Mouse (Mus musculus): Measurements from ENCODE around the gene Clstn2.

Gene Clstn2

GRCm38 (mm10) chr9:97774991-97775390 lies 258.0 kb downstream of the Clstn2 start:
- DNase-seq (ENCODE audit: low read depth): no peak

DNA sequence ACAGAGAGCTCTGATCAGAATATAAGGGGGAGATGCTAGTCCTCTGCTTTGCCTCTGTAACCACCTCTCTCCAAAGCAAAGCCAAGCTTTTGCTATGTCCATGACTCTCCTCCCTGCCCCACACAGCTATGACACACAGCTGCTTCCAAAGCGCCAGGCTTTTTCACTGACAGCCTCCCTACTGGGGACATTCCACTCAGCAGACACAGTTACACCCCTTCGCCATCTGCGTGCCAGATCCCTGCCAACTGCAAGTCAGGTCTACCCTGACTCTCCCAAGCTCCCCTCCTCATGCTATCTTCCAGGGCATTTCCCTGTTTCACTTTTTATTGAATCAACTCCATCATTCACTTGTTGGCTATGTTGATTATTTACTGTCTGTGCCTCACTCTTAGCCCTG lies 259.1 kb downstream of the Clstn2 start:
- DNase-seq (ENCODE audit: low read depth): no peak

GRCm38 (mm10) chr9:97772431-97772830 lies 260.6 kb downstream of the Clstn2 start:
- DNase-seq (ENCODE audit: low read depth): no peak

DNA sequence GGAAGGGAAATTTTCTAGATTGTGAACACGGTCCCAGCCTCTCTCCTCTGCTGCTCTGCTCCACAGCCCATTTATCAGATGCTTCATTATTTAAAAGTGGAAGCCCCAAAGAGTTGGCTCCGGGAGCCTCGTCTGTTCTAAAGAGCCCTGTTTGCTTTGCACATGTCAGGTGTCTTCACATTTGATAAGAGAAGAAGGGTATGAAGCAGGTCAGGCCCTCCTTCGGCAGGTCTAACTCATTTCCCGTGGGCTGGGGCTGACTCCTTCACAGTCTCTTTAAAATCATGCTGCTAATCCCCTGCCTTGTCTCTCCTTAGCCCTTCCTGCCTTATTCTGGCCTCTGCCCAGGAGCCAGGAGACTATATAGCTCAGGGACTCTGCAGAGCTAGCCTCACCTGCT lies 263.6 kb downstream of the Clstn2 start:
- no peak for DNase-seq (ENCODE audit: low read depth)

- DNase-seq (ENCODE audit: low read depth): no peak
Measured at GRCm38 (mm10) chr9:97765251-97765767, 267.7 kb downstream of the Clstn2 start.

DNA sequence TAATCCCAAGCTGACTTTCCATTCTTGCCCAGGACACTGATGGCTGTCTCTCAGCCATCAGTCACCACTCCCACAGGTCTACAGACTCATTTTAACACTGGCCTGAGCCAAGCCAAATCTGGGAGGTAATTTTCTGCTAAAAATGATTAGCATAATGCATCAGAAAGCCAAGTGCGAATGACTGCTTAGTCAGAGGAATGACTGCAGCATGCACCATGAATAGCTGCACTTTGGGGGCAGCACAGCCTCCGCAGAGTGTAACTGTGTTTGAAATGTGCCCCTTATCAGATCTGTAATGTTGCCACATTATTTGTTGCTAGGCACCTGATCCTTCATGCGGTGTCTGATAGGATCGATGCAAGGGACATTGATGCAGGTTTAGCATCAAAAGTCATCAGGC lies 269.9 kb downstream of the Clstn2 start:
- DNase-seq (ENCODE audit: low read depth): no peak

DNA sequence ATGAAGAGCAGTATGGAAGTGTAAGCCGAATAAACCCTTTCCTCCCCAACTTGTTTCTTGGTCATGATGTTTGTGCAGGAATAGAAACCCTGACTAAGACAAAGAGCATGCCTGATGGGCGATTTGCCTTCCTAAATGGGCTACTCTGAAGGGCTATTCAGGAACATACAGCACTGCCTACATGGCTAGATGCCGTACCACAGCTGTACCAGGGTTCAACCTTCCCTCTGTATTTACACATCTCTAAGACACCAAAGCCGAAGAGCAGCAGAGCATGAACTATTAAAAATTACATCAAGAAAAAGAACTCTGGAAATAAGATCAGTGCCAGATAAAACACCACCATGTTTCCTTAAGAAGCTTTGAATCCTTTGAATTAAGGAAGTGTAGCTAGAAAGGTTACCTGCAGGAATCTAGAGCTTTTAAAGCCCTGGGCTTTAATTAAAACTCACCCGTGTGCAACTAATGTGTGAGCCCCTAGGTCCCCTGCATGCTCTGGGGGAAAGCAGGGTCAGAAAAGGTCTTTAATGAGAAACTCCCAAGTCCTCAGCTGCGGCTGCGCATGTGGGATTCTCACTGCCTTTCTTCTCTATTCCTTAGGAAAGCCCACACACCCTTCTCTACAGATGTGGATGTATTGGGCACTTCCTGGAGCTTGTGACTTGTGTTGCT lies 277.2 kb downstream of the Clstn2 start:
- DNase-seq (ENCODE audit: low read depth): no peak

GRCm38 (mm10) chr9:97753715-97754114 lies 279.3 kb downstream of the Clstn2 start:
- DNase-seq (ENCODE audit: low read depth): no peak

DNA sequence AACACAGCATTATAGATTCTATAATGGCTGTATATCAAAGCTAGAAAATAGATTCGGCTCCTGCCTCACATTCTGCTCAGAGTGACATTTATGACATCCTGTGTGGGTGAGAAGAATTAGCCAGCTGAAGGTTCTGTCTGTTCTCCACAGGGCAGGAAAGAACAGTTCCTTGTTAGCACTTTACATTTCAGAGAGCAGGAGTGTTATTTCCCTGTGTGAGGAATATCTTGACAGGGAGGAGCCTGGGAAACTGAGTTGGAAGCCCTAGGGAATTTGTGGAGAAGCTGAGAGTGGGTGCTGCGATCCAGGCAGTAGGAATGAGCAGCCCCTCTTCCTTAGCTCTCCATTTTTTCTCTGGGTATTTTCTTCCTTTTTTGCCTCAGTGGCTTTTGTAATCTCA lies 286.4 kb downstream of the Clstn2 start:
- no peak for DNase-seq (ENCODE audit: low read depth)

GRCm38 (mm10) chr9:97727715-97728486 lies 305.1 kb downstream of the Clstn2 start:
- DNase-seq (ENCODE audit: low read depth): no peak

GRCm38 (mm10) chr9:97717728-97718127 lies 315.3 kb downstream of the Clstn2 start:
- no peak for DNase-seq (ENCODE audit: low read depth)

DNA sequence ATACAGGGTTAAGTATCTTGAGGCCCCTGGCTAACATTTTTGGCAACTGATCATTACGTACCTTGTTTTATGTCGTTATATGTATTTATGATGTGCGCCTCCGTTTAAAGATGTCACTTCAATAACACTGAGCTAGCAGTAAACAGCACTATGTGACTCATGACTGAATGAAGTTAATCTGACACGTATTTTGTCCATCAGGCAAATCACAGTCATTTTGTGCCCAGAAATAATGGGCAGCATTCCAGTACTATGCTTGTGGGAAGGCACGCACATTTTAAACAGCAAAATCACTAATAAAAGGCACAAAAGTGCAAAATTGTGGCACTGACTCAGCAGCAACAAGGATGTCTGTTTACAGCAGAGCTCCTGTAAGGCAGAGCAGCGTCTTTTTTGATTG lies 316.0 kb downstream of the Clstn2 start:
- no peak for DNase-seq (ENCODE audit: low read depth)

DNA sequence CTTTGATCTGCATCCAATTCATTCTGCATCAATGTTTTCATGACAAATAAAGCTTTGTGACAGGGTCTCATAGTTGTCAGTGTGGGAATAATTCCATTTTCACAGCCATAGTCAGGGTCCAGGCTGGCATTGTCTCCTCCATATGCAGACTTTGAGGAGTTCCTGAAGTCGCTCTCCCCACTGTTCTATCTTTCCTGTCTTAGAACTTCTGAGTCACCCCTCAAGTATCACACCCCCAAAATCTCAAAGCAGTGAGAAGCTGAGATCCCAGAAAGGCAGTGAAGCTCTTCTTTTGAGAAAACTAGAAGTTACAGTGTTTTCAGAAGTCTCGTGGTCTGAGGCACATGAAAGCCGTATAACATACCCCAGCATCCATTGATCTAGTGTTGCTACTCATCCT lies 320.1 kb downstream of the Clstn2 start:
- no peak for DNase-seq (ENCODE audit: low read depth)

DNA sequence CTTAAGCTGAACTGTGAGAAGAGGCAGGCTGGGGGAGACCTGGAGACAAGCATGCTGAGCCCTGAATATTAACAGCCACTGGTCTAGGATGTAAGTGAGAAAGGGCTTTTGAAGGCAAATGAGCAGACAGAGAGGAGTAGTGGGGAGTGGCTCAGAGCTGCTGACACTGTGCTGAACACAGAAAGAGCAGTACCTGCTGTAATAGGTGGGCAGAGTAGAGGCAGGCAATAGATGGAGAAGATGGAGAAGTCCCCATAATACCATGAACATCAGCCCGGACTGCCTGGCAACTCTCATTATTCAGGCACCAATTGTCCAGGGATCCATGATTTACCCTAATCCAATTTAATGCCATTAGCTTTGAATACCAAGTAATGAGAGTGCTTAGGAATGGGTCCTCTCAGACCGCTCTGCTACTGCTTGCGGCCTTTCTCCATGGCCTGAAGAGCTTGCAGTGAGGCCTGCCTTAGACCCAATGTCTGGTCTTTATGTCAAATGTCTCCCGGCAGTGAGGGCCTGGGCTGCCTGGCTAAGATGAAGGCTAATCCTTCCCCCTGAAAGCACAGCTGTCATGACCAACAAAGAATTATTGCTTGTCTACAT lies 329.0 kb downstream of the Clstn2 start:
- no peak for DNase-seq (ENCODE audit: low read depth)

DNA sequence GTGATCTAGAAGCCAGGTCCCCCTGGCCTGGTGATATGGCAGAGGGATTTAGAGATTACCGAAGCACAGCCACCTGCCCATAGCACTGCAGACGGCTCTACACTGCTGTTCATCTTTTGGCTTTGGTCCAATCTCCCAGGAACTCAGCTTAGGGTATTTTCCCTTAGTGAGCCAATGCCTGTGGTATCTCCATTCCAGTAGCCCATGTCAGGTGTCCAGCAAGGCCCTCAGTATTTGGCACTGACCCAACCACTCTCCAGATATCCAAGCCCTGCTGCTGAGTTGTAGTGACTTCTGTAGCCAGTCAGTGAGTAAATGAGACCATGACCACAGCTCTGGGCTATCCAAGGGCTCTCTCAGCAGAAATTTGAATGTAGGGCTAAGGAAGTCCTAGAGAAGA lies 330.0 kb downstream of the Clstn2 start:
- DNase-seq (ENCODE audit: low read depth): no peak

- no peak for DNase-seq (ENCODE audit: low read depth)
Measured at GRCm38 (mm10) chr9:97699983-97700382, 333.0 kb downstream of the Clstn2 start.

GRCm38 (mm10) chr9:97699020-97699419 lies 334.0 kb downstream of the Clstn2 start:
- no peak for DNase-seq (ENCODE audit: low read depth)

DNA sequence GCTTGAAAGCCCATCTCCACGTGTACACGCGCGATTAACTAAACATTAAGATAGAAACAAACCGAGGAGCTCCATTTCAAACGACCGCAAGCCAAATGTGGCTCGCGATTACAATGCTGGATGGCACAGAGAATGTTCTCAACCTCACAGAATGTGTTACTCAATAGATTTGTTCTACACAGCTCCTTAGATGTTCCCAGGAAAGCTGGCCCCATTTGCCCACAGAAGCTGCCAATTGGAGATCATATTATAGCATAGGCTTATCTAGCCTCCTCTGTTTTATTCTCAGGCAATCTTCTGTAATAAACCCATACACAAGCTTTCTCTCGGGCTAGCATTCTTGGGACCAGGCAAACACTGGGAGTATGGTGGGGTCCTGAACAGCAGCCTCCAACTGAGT lies 334.9 kb downstream of the Clstn2 start:
- no peak for DNase-seq (ENCODE audit: low read depth)

GRCm38 (mm10) chr9:97696655-97697235 lies 336.2 kb downstream of the Clstn2 start:
- DNase-seq (ENCODE audit: low read depth): no peak

DNA sequence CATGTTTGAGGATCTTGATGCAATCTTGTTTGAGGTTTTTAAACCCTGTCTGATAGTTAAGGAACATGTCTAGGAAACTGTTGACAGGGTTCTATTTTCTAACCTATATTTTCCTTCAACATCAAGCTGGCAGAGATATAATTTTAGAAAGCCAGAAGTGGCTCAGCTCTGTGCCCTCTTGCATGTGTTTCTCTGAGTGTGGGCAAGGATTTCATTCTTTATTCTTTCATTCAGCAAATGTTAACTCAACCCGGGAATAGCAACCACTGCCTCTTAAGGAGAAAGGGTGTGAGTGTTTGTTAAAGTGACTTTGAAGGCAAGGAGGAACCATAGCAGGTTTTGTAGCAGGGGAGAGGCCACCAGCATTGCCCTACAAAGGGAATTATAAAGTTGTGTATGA lies 337.7 kb downstream of the Clstn2 start:
- no peak for DNase-seq (ENCODE audit: low read depth)

GRCm38 (mm10) chr9:97686826-97687425 lies 346.1 kb downstream of the Clstn2 start:
- no peak for DNase-seq (ENCODE audit: low read depth)

GRCm38 (mm10) chr9:97685664-97686063 lies 347.3 kb downstream of the Clstn2 start:
- DNase-seq (ENCODE audit: low read depth): no peak

Data from c-Kit-positive CD71-negative TER-119-negative erythroid progenitor cells, embryonic 14.5 days (primary cell).